Mouse (Mus musculus) gastrocnemius, adult 8-10 months (tissue): ENCODE results near the gene Appl1. TPM values are rescaled to one million over a fixed set of nuclear protein-coding genes. Genes with fewer than 3 reads are reported as not detected.

Experiments
- total RNA-seq, 4 experiments: library from RNA; stranded (reverse); gene quantifications; 2 replicates each; pipeline ENCODE4 v1.2.4; 2022

Appl1 gene
- total RNA-seq, 4 experiments from 2014 or later, result 13.5 to 22.0 (median 18.2) TPM

Other genes starting within 250 kb of the Appl1 start
- gene Asb14, start 76.7 kb downstream of the Appl1 start, total RNA-seq, result 100 to 1,000 TPM; 119 to 141 (median 124) TPM
- gene Hesx1, start 23.2 kb upstream of the Appl1 start, total RNA-seq, result not detected
- gene Il17rd, start 67.7 kb upstream of the Appl1 start, total RNA-seq, result 1 to 10 TPM; 1.5 to 2.4 (median 1.6) TPM
- 10 to 100 TPM in 3 of 4 experiments, 1 to 10 TPM in 1; 9.4 to 30.0 (median 18.7) TPM for gene Arhgef3, start 143.7 kb upstream of the Appl1 start, total RNA-seq